Mouse (Mus musculus) midbrain, embryonic 12.5 days (tissue): ENCODE measurements at regions not wholly inside any gene's neighbourhood (a gene's known extent, or its start where the extent isn't known, plus 50 kb on each side); places are given as distances from the start of the nearest gene placed in this dataset.

Experiments
- ATAC-seq: fragments of 200-750 bp; cut with Nextera tagmentation; 2 replicates; pipeline ENCODE4 v1.8.0; 2017; ENCODE audit warnings: low read depth, moderate TSS enrichment, moderate library complexity; ENCODE audit not compliant: low FRiP score
- H3K27ac ChIP-seq: fragments of 300-500 bp; sonication (generic); replicated peaks from 2 replicates; pipeline ENCODE4 v1.5.1; 2016; ENCODE audit warnings: mild to moderate bottlenecking
- H3K27me3 ChIP-seq: fragments of 300-500 bp; sonication (generic); 2 replicates; pipeline ENCODE4 v1.6.1; 2016; ENCODE audit warnings: mild to moderate bottlenecking
- H3K36me3 ChIP-seq: fragments of 300-500 bp; sonication (generic); 2 replicates; pipeline ENCODE4 v1.6.1; 2016
- H3K4me1 ChIP-seq: fragments of 300-500 bp; sonication (generic); 2 replicates; pipeline ENCODE4 v1.6.1; 2016
- H3K4me2 ChIP-seq: fragments of 300-500 bp; sonication (generic); replicated peaks from 2 replicates; pipeline ENCODE4 v1.6.1; 2016; ENCODE audit warnings: mild to moderate bottlenecking, moderate library complexity
- H3K4me3 ChIP-seq: fragments of 300-500 bp; sonication (generic); 2 replicates; pipeline ENCODE4 v1.5.1; 2016; ENCODE audit warnings: mild to moderate bottlenecking
- H3K9ac ChIP-seq: fragments of 300-500 bp; sonication (generic); replicated peaks from 2 replicates; pipeline ENCODE4 v1.6.1; 2016; ENCODE audit warnings: mild to moderate bottlenecking, moderate library complexity
- H3K9me3 ChIP-seq: fragments of 300-500 bp; sonication (generic); 2 replicates; pipeline ENCODE4 v1.6.1; 2016; ENCODE audit warnings: mild to moderate bottlenecking
- WGBS: fragments of 180-500 bp; shearing (Covaris S2); methylation state at CpG from one replicate; pipeline ENCODE4 v1.1.7; 2016; 5-methylcytosine and 5-hydroxymethylcytosine counted together

GRCm38 (mm10) chr11:117413133-117413532 is 71.0 kb upstream of the Gm11733 start:
- no peak overlapping the region for H3K4me2 ChIP-seq
- H3K36me3 ChIP-seq, result no peaks in the 10 kb centered on the region
- ATAC-seq, result no peak
- peaks cover 58% of the 10 kb centered on the region for H3K4me1 ChIP-seq
- H3K9ac ChIP-seq, result no peak overlapping the region
- H3K27ac ChIP-seq, result no peak overlapping the region
- H3K4me3 ChIP-seq, result no peak overlapping the region
- no peaks in the 10 kb centered on the region for H3K9me3 ChIP-seq
- H3K27me3 ChIP-seq, result peaks cover 58% of the 10 kb centered on the region
- WGBS, result 31% methylated on average over 7 of the region's 7 CpGs

- H3K27ac ChIP-seq, result no peak overlapping the region
- H3K27me3 ChIP-seq, result peaks cover 57% of the 10 kb centered on the region
- H3K4me3 ChIP-seq, result no peak overlapping the region
These were observed 70.0 kb upstream of the Gm11733 start for GRCm38 (mm10) chr11:117413942-117414705.

GRCm38 (mm10) chr11:117414871-117415323 is 69.3 kb upstream of the Gm11733 start:
- peak overlapping the region; percentile 55 for H3K27ac ChIP-seq
- peak overlapping the region; percentile 16; the same call in 1 of the 2 replicates for H3K9ac ChIP-seq
- H3K4me2 ChIP-seq, result peak overlapping the region; percentile 47
- peak overlapping the region; percentile 25; the same call in 1 of the 2 replicates for H3K4me3 ChIP-seq
- no peaks in the 10 kb centered on the region for H3K9me3 ChIP-seq
- no peaks in the 10 kb centered on the region for H3K36me3 ChIP-seq
- H3K27me3 ChIP-seq, result peaks cover 53% of the 10 kb centered on the region
- H3K4me1 ChIP-seq, result peaks cover 48% of the 10 kb centered on the region
- WGBS, result 1% methylated on average over 21 of the region's 21 CpGs
- no peak for ATAC-seq

More at GRCm38 (mm10) chr11:117413942-117414705, 70.0 kb upstream of the Gm11733 start:
- Histone ChIP-seq H3K4me2 (no peak overlapping the region), H3K4me1 (peaks cover 52% of the 10 kb centered on the region), H3K9ac (no peak overlapping the region), H3K36me3 (no peaks in the 10 kb centered on the region), H3K9me3 (no peaks in the 10 kb centered on the region)
- WGBS, result 7% methylated on average over 11 of the region's 11 CpGs
- no peak for ATAC-seq

GRCm38 (mm10) chr11:117415466-117415865 is 68.7 kb upstream of the Gm11733 start:
- peak overlapping the region; percentile 55; the same call in 1 of the 2 replicates for H3K27ac ChIP-seq
- no peak for ATAC-seq

GRCm38 (mm10) chr11:117415955-117416354 is 68.2 kb upstream of the Gm11733 start:
- WGBS, result 4% methylated on average over 13 of the region's 13 CpGs
- no peak overlapping the region for H3K4me3 ChIP-seq
- peak overlapping the region; percentile 55; the same call in 1 of the 2 replicates for H3K27ac ChIP-seq
- H3K27me3 ChIP-seq, result peaks cover 53% of the 10 kb centered on the region
- H3K36me3 ChIP-seq, result no peaks in the 10 kb centered on the region
- no peaks in the 10 kb centered on the region for H3K9me3 ChIP-seq
- H3K4me1 ChIP-seq, result peaks cover 43% of the 10 kb centered on the region
- H3K4me2 ChIP-seq, result peak overlapping the region; percentile 47
- ATAC-seq, result no peak
- H3K9ac ChIP-seq, result no peak overlapping the region

More at GRCm38 (mm10) chr11:117415466-117415865, 68.7 kb upstream of the Gm11733 start:
- peaks cover 43% of the 10 kb centered on the region for H3K4me1 ChIP-seq
- H3K36me3 ChIP-seq, result no peaks in the 10 kb centered on the region
- no peak overlapping the region for H3K9ac ChIP-seq
- H3K4me2 ChIP-seq, result peak overlapping the region; percentile 47
- H3K27me3 ChIP-seq, result peaks cover 53% of the 10 kb centered on the region
- no peaks in the 10 kb centered on the region for H3K9me3 ChIP-seq
- WGBS, result 1% methylated on average over 14 of the region's 14 CpGs
- peak overlapping the region; percentile 25; the same call in 1 of the 2 replicates for H3K4me3 ChIP-seq

- Histone ChIP-seq H3K27me3 (peaks cover 52% of the 10 kb centered on the region), H3K27ac (no peak overlapping the region), H3K36me3 (no peaks in the 10 kb centered on the region), H3K9ac (no peak overlapping the region), H3K4me2 (no peak overlapping the region), H3K9me3 (no peaks in the 10 kb centered on the region), H3K4me3 (no peak overlapping the region), H3K4me1 (peaks cover 43% of the 10 kb centered on the region)
- WGBS, result 59% methylated on average over 8 of the region's 8 CpGs
- ATAC-seq, result no peak
These were observed 67.0 kb upstream of the Gm11733 start for GRCm38 (mm10) chr11:117416984-117417670.

- Histone ChIP-seq H3K9me3 (peaks cover 3% of the 10 kb centered on the region; the same call in 1 of the 2 replicates), H3K27ac (no peak overlapping the region), H3K4me1 (peaks cover 43% of the 10 kb centered on the region), H3K36me3 (no peaks in the 10 kb centered on the region), H3K4me3 (no peak overlapping the region), H3K9ac (no peak overlapping the region), H3K27me3 (peaks cover 42% of the 10 kb centered on the region), H3K4me2 (0 out of 2 replicates have a peak overlapping the region, but pooled peaks have one; percentile 2)
- ATAC-seq, result no peak
- 45% methylated on average over 9 of the region's 9 CpGs for WGBS
These were observed 66.1 kb upstream of the Gm11733 start for GRCm38 (mm10) chr11:117417959-117418574.

- no peaks in the 10 kb centered on the region for H3K36me3 ChIP-seq
- no peak for ATAC-seq
- no peak overlapping the region for H3K4me3 ChIP-seq
- WGBS, result 78% methylated on average over 3 of the region's 3 CpGs
- H3K4me2 ChIP-seq, result no peak overlapping the region
- peaks cover 3% of the 10 kb centered on the region; the same call in 1 of the 2 replicates for H3K9me3 ChIP-seq
- H3K9ac ChIP-seq, result no peak overlapping the region
- H3K27ac ChIP-seq, result no peak overlapping the region
- peaks cover 36% of the 10 kb centered on the region for H3K4me1 ChIP-seq
- peaks cover 37% of the 10 kb centered on the region for H3K27me3 ChIP-seq
These were observed 65.2 kb upstream of the Gm11733 start for GRCm38 (mm10) chr11:117418939-117419338.

- no peak overlapping the region for H3K4me3 ChIP-seq
- peaks cover 33% of the 10 kb centered on the region for H3K27me3 ChIP-seq
- H3K4me2 ChIP-seq, result no peak overlapping the region
- WGBS, result 84% methylated on average over 9 of the region's 9 CpGs
- ATAC-seq, result no peak
- no peak overlapping the region for H3K27ac ChIP-seq
- H3K4me1 ChIP-seq, result peaks cover 31% of the 10 kb centered on the region
- H3K9me3 ChIP-seq, result peaks cover 3% of the 10 kb centered on the region; the same call in 1 of the 2 replicates
- no peaks in the 10 kb centered on the region for H3K36me3 ChIP-seq
- H3K9ac ChIP-seq, result no peak overlapping the region
These were observed 64.7 kb upstream of the Gm11733 start for GRCm38 (mm10) chr11:117419351-117419969.

- H3K4me1 ChIP-seq, result peaks cover 14% of the 10 kb centered on the region; the same call in 1 of the 2 replicates
- 85% methylated on average over 6 of the region's 6 CpGs for whole genome bisulfite sequencing
- no peak for ATAC-seq
- no peak overlapping the region for H3K27ac ChIP-seq
- no peak overlapping the region for H3K9ac ChIP-seq
- peaks cover 22% of the 10 kb centered on the region for H3K27me3 ChIP-seq
- peaks cover 3% of the 10 kb centered on the region; the same call in 1 of the 2 replicates for H3K9me3 ChIP-seq
- no peak overlapping the region for H3K4me3 ChIP-seq
- no peaks in the 10 kb centered on the region for H3K36me3 ChIP-seq
- H3K4me2 ChIP-seq, result no peak overlapping the region
These were observed 61.5 kb upstream of the Gm11733 start for GRCm38 (mm10) chr11:117422713-117423112.

- 98% methylated on average over 2 of the region's 2 CpGs for WGBS
- peaks cover 15% of the 10 kb centered on the region; the same call in 1 of the 2 replicates for H3K27me3 ChIP-seq
- H3K27ac ChIP-seq, result no peak overlapping the region
- no peak overlapping the region for H3K4me3 ChIP-seq
- H3K9me3 ChIP-seq, result peaks cover 3% of the 10 kb centered on the region; the same call in 1 of the 2 replicates
- H3K4me1 ChIP-seq, result peaks cover 7% of the 10 kb centered on the region; the same call in 1 of the 2 replicates
- no peaks in the 10 kb centered on the region for H3K36me3 ChIP-seq
- no peak for ATAC-seq
- no peak overlapping the region for H3K4me2 ChIP-seq
- no peak overlapping the region for H3K9ac ChIP-seq
These were observed 60.7 kb upstream of the Gm11733 start for GRCm38 (mm10) chr11:117423422-117423821.
